Mouse (Mus musculus) lung, adult 2 months (tissue): ENCODE results near the gene Tymp.

Experiments
- CTCF ChIP-seq: fragments of 200-500 bp; IDR thresholded peaks from 2 replicates; pipeline ENCODE4 v1.5.1; 2011; ENCODE audit warnings: mild to moderate bottlenecking, low read length, control low read depth; ENCODE audit not compliant: insufficient read depth
- POLR2A ChIP-seq: fragments of 200-500 bp; IDR thresholded peaks from 2 replicates; pipeline ENCODE4 v1.6.1; 2011; ENCODE audit warnings: low read depth, mild to moderate bottlenecking, control low read depth, low read length, borderline replicate concordance; ENCODE audit errors: extremely low read depth

GRCm38 (mm10) chr15:89402471-89402870, 25.6 kb upstream of the Tymp start:
- TF ChIP-seq POLR2A (no peak), CTCF (no peak)
